Mouse (Mus musculus): Measurements from ENCODE around the gene BC028528. TPM values are rescaled to one million over a fixed set of nuclear protein-coding genes. Genes with fewer than 3 reads are reported as not detected.

Gene BC028528
- total and polyA plus RNA-seq, 3 experiments = 7.4 to 13.6 TPM; not detected in 1

DNA sequence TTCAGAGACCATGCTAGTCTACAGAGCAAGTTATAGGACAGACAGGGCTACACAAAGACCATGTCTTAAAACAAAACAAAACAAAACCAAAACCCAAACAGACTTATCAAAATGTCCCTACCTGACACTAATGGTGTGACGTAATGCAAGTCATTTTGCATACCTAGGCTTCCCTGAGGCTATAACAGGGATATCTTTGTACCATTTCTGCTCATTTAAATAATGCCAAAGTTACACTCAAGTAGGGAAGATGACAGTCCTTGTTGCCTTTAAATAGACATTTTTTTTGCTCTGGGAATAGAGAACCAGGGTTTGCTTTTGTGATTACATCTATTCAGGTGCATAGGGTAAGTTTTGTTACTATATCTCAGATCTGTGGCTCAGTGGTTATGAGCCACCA is 39.7 kb upstream of the BC028528 start:
- no peak overlapping the region; the same call in 1 of the 2 replicates for H3K9ac ChIP-seq (ENCODE audit: control insufficient read depth, low read depth, low read length, poor library complexity, severe bottlenecking)

GRCm38 (mm10) chr3:95930471-95930789 is 38.6 kb upstream of the BC028528 start:
- H3K79me2 ChIP-seq (ENCODE audit: control insufficient read depth, insufficient read depth, low read length, poor library complexity) = peaks cover 49% of the 10 kb centered on the region
- H3K4me3 ChIP-seq (ENCODE audit: control insufficient read depth in 1 of 2, insufficient read depth in 1 of 2, low read depth in 2 of 2, low read length in 2 of 2) = peak overlapping the region; percentile 67 to 88
- peak overlapping the region; percentile 89 for H3K9ac ChIP-seq (ENCODE audit: control insufficient read depth, low read depth, low read length, poor library complexity, severe bottlenecking)
- H3K4me1 ChIP-seq (ENCODE audit: control insufficient read depth in 1 of 2, insufficient read depth in 2 of 2, low read length in 2 of 2) = peaks cover 12 to 33% of the 10 kb centered on the region in 2 experiments
- H3K27ac ChIP-seq (ENCODE audit: control insufficient read depth, low read depth, low read length) = peak overlapping the region; percentile 85
- H3K9me3 ChIP-seq (replicated peaks; ENCODE audit: insufficient read depth, low read length) = no peaks in the 10 kb centered on the region
- H3K36me3 ChIP-seq (ENCODE audit: control insufficient read depth in 1 of 2, insufficient read depth in 2 of 2, low read length in 2 of 2) = peaks cover 15 to 41% of the 10 kb centered on the region in 2 experiments
- H3K27me3 ChIP-seq (ENCODE audit: control insufficient read depth in 1 of 2, insufficient read depth in 2 of 2, low read length in 2 of 2) = no peaks in the 10 kb centered on the region
- DNase-seq (ENCODE audit: low read depth, low spot score) = no peak
- TF ChIP-seq TAL1 (IDR thresholded peaks at IDR 0.05; ENCODE audit: low read length) (no peak; the same call in 1 of the 2 replicates), MAZ (IDR thresholded peaks at IDR 0.05; ENCODE audit: low read depth, low read length) (no peak), HCFC1 (IDR thresholded peaks at IDR 0.05; ENCODE audit: low read depth, low read length) (no peak), CHD2 (IDR thresholded peaks at IDR 0.05; ENCODE audit: low read length) (no peak), NELFE (IDR thresholded peaks at IDR 0.05; ENCODE audit: low read depth, low read length) (no peak), UBTF (IDR thresholded peaks at IDR 0.05; ENCODE audit: borderline replicate concordance, insufficient read depth, low read depth, low read length) (no peak), E2F4 (IDR thresholded peaks at IDR 0.05; ENCODE audit: borderline replicate concordance, low read depth, low read length) (no peak), MYB (IDR thresholded peaks at IDR 0.05; ENCODE audit: low read depth, low read length) (no peak), EP300 (IDR thresholded peaks at IDR 0.05; ENCODE audit: low read depth in 1 of 2, low read length in 2 of 2) (no peak; a peak in 1 of 4 replicates), NRF1 (IDR thresholded peaks at IDR 0.05; ENCODE audit: insufficient read depth, low read depth, low read length, poor library complexity, severe bottlenecking) (no peak), ZC3H11A (IDR thresholded peaks at IDR 0.05; ENCODE audit: low read depth, low read length) (no peak), SMC3 (IDR thresholded peaks at IDR 0.05; ENCODE audit: low read depth, low read length) (no peak), RCOR1 (IDR thresholded peaks at IDR 0.05; ENCODE audit: low read depth, low read length) (peak; percentile 49; the same call in 1 of the 2 replicates), POLR2AphosphoS5 (IDR thresholded peaks at IDR 0.05; ENCODE audit: borderline replicate concordance, low read depth, low read length) (no peak), USF2 (IDR thresholded peaks at IDR 0.05; ENCODE audit: borderline replicate concordance in 1 of 2, insufficient read depth in 1 of 2, low read depth in 1 of 2, low read length in 2 of 2) (no peak), MAX (IDR thresholded peaks at IDR 0.05; ENCODE audit: low read length) (no peak), MAFK (IDR thresholded peaks at IDR 0.05; ENCODE audit: borderline replicate concordance, low read depth, low read length) (no peak), ZKSCAN1 (IDR thresholded peaks at IDR 0.05; ENCODE audit: low read depth, low read length) (no peak), CHD1 (IDR thresholded peaks at IDR 0.05; ENCODE audit: low read depth, low read length) (no peak; the same call in 1 of the 2 replicates), MYC (IDR thresholded peaks at IDR 0.05; ENCODE audit: low read depth, low read length) (no peak), MXI1 (IDR thresholded peaks at IDR 0.05; ENCODE audit: low read depth, low read length) (no peak), TBP (IDR thresholded peaks at IDR 0.05; ENCODE audit: low read depth, low read length) (peak; percentile 42; the same call in 1 of the 2 replicates), BHLHE40 (IDR thresholded peaks at IDR 0.05; ENCODE audit: borderline replicate concordance, low read depth, low read length) (no peak), POLR2A (IDR thresholded peaks at IDR 0.05; ENCODE audit: control insufficient read depth in 1 of 2, insufficient read depth in 1 of 2, low read depth in 1 of 2, low read length in 2 of 2, poor library complexity in 1 of 2) (no peak), KAT2A (conservative IDR thresholded peaks at IDR 0.05; ENCODE audit: low read depth, low read length) (no peak), USF1 (IDR thresholded peaks at IDR 0.05; ENCODE audit: low read depth, low read length) (no peak), ETS1 (IDR thresholded peaks at IDR 0.05; ENCODE audit: low read depth, low read length) (0 out of 2 replicates have a peak, but pooled peaks have one; percentile 20), SIN3A (IDR thresholded peaks at IDR 0.05; ENCODE audit: low read length) (no peak; the same call in 1 of the 2 replicates), CTCF (IDR thresholded peaks at IDR 0.05 in 2 of 3, conservative IDR thresholded peaks at IDR 0.05 in 1 of 3; ENCODE audit: control insufficient read depth in 1 of 3, insufficient read depth in 1 of 3, low read depth in 2 of 3, low read length in 3 of 3, poor library complexity in 1 of 3, severe bottlenecking in 1 of 3) (no peak)

More for the DNA sequence above, 39.7 kb upstream of the BC028528 start:
- H3K4me1 ChIP-seq (ENCODE audit: control insufficient read depth in 1 of 2, insufficient read depth in 2 of 2, low read length in 2 of 2) = peaks cover 12 to 33% of the 10 kb centered on the region in 2 experiments
- TF ChIP-seq MEF2A (IDR thresholded peaks at IDR 0.05; ENCODE audit: extremely low read depth, insufficient replicate concordance, low read depth, low read length, poor library complexity, severe bottlenecking) (no peak), CHD2 (IDR thresholded peaks at IDR 0.05; ENCODE audit: low read length) (no peak), ZC3H11A (IDR thresholded peaks at IDR 0.05; ENCODE audit: low read depth, low read length) (no peak), MXI1 (IDR thresholded peaks at IDR 0.05; ENCODE audit: low read depth, low read length) (no peak), ETS1 (IDR thresholded peaks at IDR 0.05; ENCODE audit: low read depth, low read length) (no peak), EP300 (IDR thresholded peaks at IDR 0.05; ENCODE audit: low read depth in 1 of 2, low read length in 2 of 2) (no peak), POLR2A (IDR thresholded peaks at IDR 0.05; ENCODE audit: control insufficient read depth in 1 of 2, insufficient read depth in 1 of 2, low read depth in 1 of 2, low read length in 2 of 2, poor library complexity in 1 of 2) (no peak; a peak in 1 of 4 replicates)
- no peaks in the 10 kb centered on the region for H3K27me3 ChIP-seq (ENCODE audit: control insufficient read depth in 1 of 2, insufficient read depth in 2 of 2, low read length in 2 of 2)
- peaks cover 15 to 41% of the 10 kb centered on the region in 2 experiments for H3K36me3 ChIP-seq (ENCODE audit: control insufficient read depth in 1 of 2, insufficient read depth in 2 of 2, low read length in 2 of 2)
- no peaks in the 10 kb centered on the region for H3K9me3 ChIP-seq (replicated peaks; ENCODE audit: insufficient read depth, low read length)
- DNase-seq (ENCODE audit: low read depth, low spot score) = no peak
- H3K27ac ChIP-seq (ENCODE audit: control insufficient read depth, low read depth, low read length) = no peak overlapping the region
- H3K4me3 ChIP-seq (ENCODE audit: control insufficient read depth in 1 of 2, insufficient read depth in 1 of 2, low read depth in 2 of 2, low read length in 2 of 2) = no peak overlapping the region
- peaks cover 49% of the 10 kb centered on the region for H3K79me2 ChIP-seq (ENCODE audit: control insufficient read depth, insufficient read depth, low read length, poor library complexity)
